Mouse (Mus musculus) ES-E14 (cell line): Measurements from ENCODE around the gene Cytip. TPM values are rescaled to one million over a fixed set of nuclear protein-coding genes. Genes with fewer than 3 reads are reported as not detected.

ENCODE experiments used
- DNase-seq: peaks from one replicate; pipeline ENCODE4 v3.0.0-alpha.2; 2013; ENCODE audit warnings: low read depth, low spot score
- H3K27ac ChIP-seq: 2 replicates; pipeline ENCODE4 v1.5.1; 2012; ENCODE audit warnings: low read depth, mild to moderate bottlenecking, low read length, moderate library complexity, mixed read lengths; ENCODE audit not compliant: poor library complexity, insufficient read depth, severe bottlenecking
- H3K36me3 ChIP-seq: 2 replicates; pipeline ENCODE4 v1.6.1; 2012; ENCODE audit warnings: mild to moderate bottlenecking, low read length, moderate library complexity, mixed read lengths; ENCODE audit not compliant: control insufficient read depth, poor library complexity, insufficient read depth, severe bottlenecking
- H3K4me1 ChIP-seq, 2 experiments: fragments of 150-350 bp in 1 of 2; sonication (generic) in 1 of 2; 2 replicates each; pipeline ENCODE4 v1.6.1; 2012; ENCODE audit warnings: low read length in 2 of 2, mild to moderate bottlenecking in 1 of 2, mixed read lengths in 1 of 2; ENCODE audit not compliant: control insufficient read depth in 2 of 2, insufficient read depth in 2 of 2, poor library complexity in 1 of 2
- H3K4me3 ChIP-seq, 2 experiments: fragments of 150-350 bp in 1 of 2; sonication (generic) in 1 of 2; 2 replicates each; pipeline ENCODE4 v1.5.1; 2012; ENCODE audit warnings: low read length in 2 of 2, low read depth in 1 of 2, mild to moderate bottlenecking in 1 of 2, mixed read lengths in 1 of 2; ENCODE audit not compliant: insufficient read depth in 1 of 2, poor library complexity in 1 of 2, severe bottlenecking in 1 of 2
- H3K9ac ChIP-seq: 2 replicates; pipeline ENCODE4 v1.6.1; 2012; ENCODE audit warnings: low read depth, mild to moderate bottlenecking, low read length, mixed read lengths; ENCODE audit not compliant: poor library complexity, insufficient read depth, severe bottlenecking
- H3K9me3 ChIP-seq: fragments of 150-350 bp; sonication (generic); 2 replicates; pipeline ENCODE4 v1.6.1; 2012; ENCODE audit warnings: low read depth, mild to moderate bottlenecking, low read length; ENCODE audit not compliant: control insufficient read depth, insufficient read depth
- CHD2 ChIP-seq: IDR thresholded peaks from 2 replicates; pipeline ENCODE4 v1.6.1; 2014; ENCODE audit warnings: mild to moderate bottlenecking, low read depth, low read length, inconsistent platforms
- HCFC1 ChIP-seq: IDR thresholded peaks from 2 replicates; pipeline ENCODE4 v1.6.1; 2012; ENCODE audit warnings: low read length, inconsistent platforms, borderline replicate concordance; ENCODE audit not compliant: insufficient read depth
- MAFK ChIP-seq: IDR thresholded peaks from 2 replicates; pipeline ENCODE4 v1.6.1; 2014; ENCODE audit warnings: mild to moderate bottlenecking, low read depth, low read length, inconsistent platforms; ENCODE audit not compliant: insufficient read depth
- ZC3H11A ChIP-seq: IDR thresholded peaks from 2 replicates; pipeline ENCODE4 v1.6.1; 2012; ENCODE audit warnings: low read depth, mild to moderate bottlenecking, inconsistent platforms, low read length, borderline replicate concordance
- ZNF384 ChIP-seq: IDR thresholded peaks from 2 replicates; pipeline ENCODE4 v1.6.1; 2012; ENCODE audit warnings: low read depth, low read length, inconsistent platforms
- in situ Hi-C, 2 experiments: fragments of 600-800 bp; cut with MboI; formaldehyde crosslinking; loops; one replicate each; pipeline ENCODE4 v1.15.1; 2025; ENCODE audit warnings: low sequenced_read_pairs in 2 of 2, inconsistent platforms in 1 of 2; ENCODE audit not compliant: unreplicated experiment in 2 of 2
- total RNA-seq: library from RNA; depleted of rRNA; stranded (reverse); fragments of 300-350 nt; gene quantifications from 2 replicates; pipeline ENCODE4 v1.2.3, GENCODE M21; 2012

Gene Cytip
- total RNA-seq, 1 experiment = 0.22 TPM

- TF ChIP-seq ZC3H11A = no peak
- TF ChIP-seq CHD2 = no peak
- H3K9ac ChIP-seq = no peak overlapping the region
- H3K9me3 ChIP-seq = no peaks in the 10 kb centered on the region
- H3K27ac ChIP-seq = no peak overlapping the region
- no peak overlapping the region for H3K4me3 ChIP-seq
- in situ Hi-C loops = loop anchor here in 1 of 2 experiments (25.0 kb wide), 1 partner anchor 475 kb away; no protein-coding TSS in a partner anchor
- no peaks in the 10 kb centered on the region for H3K36me3 ChIP-seq
- DNase-seq = no peak
- no peaks in the 10 kb centered on the region for H3K4me1 ChIP-seq
Measured at GRCm38 (mm10) chr2:58187310-58188051, 7.9 kb downstream of the Cytip start.

- H3K27ac ChIP-seq = no peak overlapping the region
- H3K36me3 ChIP-seq = no peaks in the 10 kb centered on the region
- DNase-seq = no peak
- in situ Hi-C loops = loop anchor here in 1 of 2 experiments (25.0 kb wide), 1 partner anchor 478 kb away; no protein-coding TSS in a partner anchor
- H3K9me3 ChIP-seq = no peaks in the 10 kb centered on the region
- H3K9ac ChIP-seq = no peak overlapping the region
- no peak overlapping the region for H3K4me3 ChIP-seq
- no peaks in the 10 kb centered on the region for H3K4me1 ChIP-seq
- TF ChIP-seq ZC3H11A (no peak), MAFK (no peak), ZNF384 (no peak), HCFC1 (no peak)
Measured at GRCm38 (mm10) chr2:58184197-58184596, 11.1 kb downstream of the Cytip start.

GRCm38 (mm10) chr2:58183658-58184057 is 11.7 kb downstream of the Cytip start:
- no peaks in the 10 kb centered on the region for H3K4me1 ChIP-seq
- in situ Hi-C loops = loop anchor here in 1 of 2 experiments (25.0 kb wide), 1 partner anchor 479 kb away; no protein-coding TSS in a partner anchor
- H3K9ac ChIP-seq = no peak overlapping the region
- no peak for TF ChIP-seq ZNF384
- no peak for DNase-seq
- H3K27ac ChIP-seq = no peak overlapping the region
- H3K36me3 ChIP-seq = no peaks in the 10 kb centered on the region
- no peaks in the 10 kb centered on the region for H3K9me3 ChIP-seq
- no peak overlapping the region for H3K4me3 ChIP-seq

GRCm38 (mm10) chr2:58180776-58181175 is 14.6 kb downstream of the Cytip start:
- H3K9ac ChIP-seq = no peak overlapping the region
- DNase-seq = no peak
- no peaks in the 10 kb centered on the region for H3K36me3 ChIP-seq
- H3K9me3 ChIP-seq = no peaks in the 10 kb centered on the region
- in situ Hi-C loops = loop anchor here in 1 of 2 experiments (25.0 kb wide), 1 partner anchor 482 kb away; no protein-coding TSS in a partner anchor
- no peaks in the 10 kb centered on the region for H3K4me1 ChIP-seq
- no peak overlapping the region for H3K27ac ChIP-seq
- H3K4me3 ChIP-seq = no peak overlapping the region
- TF ChIP-seq ZC3H11A (no peak), CHD2 (no peak), HCFC1 (no peak), MAFK (no peak), ZNF384 (no peak)

GRCm38 (mm10) chr2:58179056-58179455 is 16.3 kb downstream of the Cytip start:
- TF ChIP-seq ZC3H11A = no peak
- TF ChIP-seq MAFK = no peak
- no peak for TF ChIP-seq CHD2
- no peak for TF ChIP-seq ZNF384
- no peak for TF ChIP-seq HCFC1
- DNase-seq = no peak
- Histone ChIP-seq H3K9me3 (no peaks in the 10 kb centered on the region), H3K4me3 (no peak overlapping the region), H3K4me1 (no peaks in the 10 kb centered on the region), H3K27ac (no peak overlapping the region), H3K9ac (no peak overlapping the region), H3K36me3 (no peaks in the 10 kb centered on the region)
- in situ Hi-C loops = loop anchor here in 1 of 2 experiments (25.0 kb wide), 1 partner anchor 483 kb away; no protein-coding TSS in a partner anchor
